Mouse (Mus musculus): ENCODE results near the gene H2afz.

H2afz gene

DNA sequence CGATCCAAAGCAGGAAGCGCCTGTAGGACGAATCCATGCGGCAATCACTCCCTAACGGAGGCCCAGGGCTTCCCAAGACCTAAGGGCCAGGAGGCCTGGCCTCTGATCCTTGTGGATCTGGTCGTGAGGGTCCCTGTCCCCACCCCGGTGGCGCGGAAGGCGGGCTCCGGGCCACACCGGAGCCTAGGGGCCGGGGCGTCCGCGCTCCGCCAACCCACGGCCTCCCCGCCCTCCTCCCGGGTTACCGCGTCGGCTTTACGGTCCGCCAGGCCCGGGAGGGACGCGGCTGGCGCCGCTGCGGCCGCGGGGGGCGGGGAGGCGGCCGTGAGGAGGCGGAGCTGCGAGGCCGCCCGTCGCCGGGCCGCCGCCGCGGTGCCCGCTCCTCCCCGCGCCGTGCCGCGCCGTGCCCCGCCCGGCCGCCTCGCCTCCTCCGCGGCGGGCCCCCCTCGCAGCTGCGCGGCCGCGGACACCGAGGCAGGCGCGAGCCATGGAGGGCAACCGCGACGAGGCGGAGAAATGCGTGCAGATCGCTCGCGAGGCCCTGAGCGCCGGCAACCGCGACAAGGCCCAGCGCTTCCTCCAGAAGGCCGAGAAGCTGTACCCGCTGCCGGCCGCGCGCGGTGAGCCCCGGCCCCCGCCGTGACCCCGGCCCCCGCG lies 3.3 kb downstream of the H2afz start, which contains the start of gene Dnajb14:
Dnajb14 (plus strand) TSS at position 239 of the 657 bp plus-strand sequence.
- Histone ChIP-seq H3K4me3 (replicated peaks; ENCODE audit: low read length) (peak within 1 kb of the TSS; percentile 82), H3K27me3 (ENCODE audit: insufficient read depth, low read length) (no peaks in the 10 kb centered on the region), H3K9me3 (ENCODE audit: low read length) (no peaks in the 10 kb centered on the region), H3K36me3 (ENCODE audit: insufficient read depth, low read length) (peaks cover 20% of the 10 kb centered on the region), H3K4me1 (replicated peaks; ENCODE audit: low read depth, low read length) (peaks cover 25% of the 10 kb centered on the region)
- TF ChIP-seq CTCF (conservative IDR thresholded peaks at IDR 0.05; ENCODE audit: low read length), result no peak
- TF ChIP-seq POU5F1 (IDR thresholded peaks at IDR 0.05; ENCODE audit: borderline replicate concordance, low read length), result no peak
- TF ChIP-seq NANOG (IDR thresholded peaks at IDR 0.05; ENCODE audit: borderline replicate concordance, low read length), result no peak

DNA sequence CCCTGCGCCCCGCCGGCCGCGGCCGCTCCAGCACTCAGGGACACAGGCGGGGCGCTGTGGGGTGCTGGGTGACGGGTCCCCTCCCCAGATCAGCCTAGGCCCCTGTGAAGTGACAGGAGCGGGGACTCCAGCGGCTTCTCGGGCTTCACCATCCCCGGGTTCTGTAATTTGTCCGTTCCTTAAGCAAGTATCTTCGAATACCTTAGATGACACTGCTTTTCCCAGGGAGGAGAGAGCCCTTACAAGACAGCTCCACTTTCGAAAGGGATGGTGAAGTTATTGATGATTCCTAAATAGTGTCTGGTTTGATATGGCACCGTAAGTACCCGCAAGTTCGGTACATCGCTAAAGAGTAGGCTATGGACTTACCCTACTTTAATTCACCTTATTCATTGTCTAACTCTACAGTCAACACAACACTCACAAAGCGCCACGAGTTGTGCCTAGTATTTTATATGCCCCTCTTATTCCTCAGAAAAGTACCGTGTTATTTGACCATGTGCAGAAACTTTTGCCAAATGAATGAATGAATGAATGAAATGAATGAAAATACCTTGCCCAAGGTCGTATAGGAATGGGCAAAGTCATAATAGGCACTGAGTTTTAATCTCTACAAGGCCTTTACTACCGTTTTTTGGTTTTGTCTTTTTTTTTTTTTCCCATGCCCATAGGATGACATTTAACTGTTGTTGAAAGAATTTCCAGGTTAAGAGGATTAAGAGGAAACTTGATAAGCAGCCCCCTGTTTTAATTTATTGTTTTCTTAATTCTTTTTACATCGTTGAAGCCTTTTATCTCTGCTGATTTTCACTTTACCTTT lies 4.0 kb downstream of the H2afz start:
- Histone ChIP-seq H3K4me3 (replicated peaks; ENCODE audit: low read length) (peak overlapping the region; percentile 82), H3K36me3 (ENCODE audit: insufficient read depth, low read length) (peaks cover 20% of the 10 kb centered on the region), H3K9me3 (ENCODE audit: low read length) (no peaks in the 10 kb centered on the region), H3K27me3 (ENCODE audit: insufficient read depth, low read length) (no peaks in the 10 kb centered on the region), H3K4me1 (replicated peaks; ENCODE audit: low read depth, low read length) (peaks cover 18% of the 10 kb centered on the region)
- TF ChIP-seq POU5F1 (IDR thresholded peaks at IDR 0.05; ENCODE audit: borderline replicate concordance, low read length), result no peak
- no peak for TF ChIP-seq CTCF (conservative IDR thresholded peaks at IDR 0.05; ENCODE audit: low read length)
- TF ChIP-seq NANOG (IDR thresholded peaks at IDR 0.05; ENCODE audit: borderline replicate concordance, low read length), result no peak

DNA sequence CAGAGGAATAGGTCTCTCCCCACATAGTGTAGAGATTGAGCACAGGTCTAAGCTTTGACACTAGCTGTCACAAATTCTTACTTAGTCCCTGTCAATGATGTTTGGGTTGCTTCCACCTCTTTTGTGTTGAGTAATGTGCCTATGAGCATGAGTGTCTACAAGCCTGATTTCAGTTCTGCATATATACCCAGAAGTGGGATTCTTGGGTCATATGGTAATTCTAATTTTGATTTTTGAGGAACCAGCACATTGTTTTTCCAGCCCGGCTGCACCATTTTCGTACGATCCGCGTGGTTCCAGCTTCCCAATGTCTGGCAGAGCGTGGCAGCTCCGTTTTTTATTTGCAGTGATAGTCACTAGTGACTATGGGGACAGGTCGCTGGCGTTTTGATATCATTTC lies 5.1 kb downstream of the H2afz start:
- Histone ChIP-seq H3K4me3 (replicated peaks; ENCODE audit: low read length) (no peak overlapping the region), H3K36me3 (ENCODE audit: insufficient read depth, low read length) (peaks cover 20% of the 10 kb centered on the region), H3K27me3 (ENCODE audit: insufficient read depth, low read length) (no peaks in the 10 kb centered on the region), H3K9me3 (ENCODE audit: low read length) (no peaks in the 10 kb centered on the region), H3K4me1 (replicated peaks; ENCODE audit: low read depth, low read length) (peaks cover 16% of the 10 kb centered on the region)
- TF ChIP-seq POU5F1 (IDR thresholded peaks at IDR 0.05; ENCODE audit: borderline replicate concordance, low read length), result no peak
- no peak for TF ChIP-seq CTCF (conservative IDR thresholded peaks at IDR 0.05; ENCODE audit: low read length)
- no peak for TF ChIP-seq NANOG (IDR thresholded peaks at IDR 0.05; ENCODE audit: borderline replicate concordance, low read length)

- H3K27me3 ChIP-seq (ENCODE audit: insufficient read depth, low read length), result no peaks in the 10 kb centered on the region
- H3K9me3 ChIP-seq (ENCODE audit: low read length), result no peaks in the 10 kb centered on the region
- 0 out of 2 replicates have a peak, but pooled peaks cover 5% of the 10 kb centered on the region for H3K36me3 ChIP-seq (ENCODE audit: insufficient read depth, low read length)
- H3K4me3 ChIP-seq (replicated peaks; ENCODE audit: low read length), result no peak overlapping the region
- H3K4me1 ChIP-seq (replicated peaks; ENCODE audit: low read depth, low read length), result peaks cover 16% of the 10 kb centered on the region
- TF ChIP-seq CTCF (conservative IDR thresholded peaks at IDR 0.05; ENCODE audit: low read length) (no peak), POU5F1 (IDR thresholded peaks at IDR 0.05; ENCODE audit: borderline replicate concordance, low read length) (no peak), NANOG (IDR thresholded peaks at IDR 0.05; ENCODE audit: borderline replicate concordance, low read length) (no peak)
These were observed 15.0 kb downstream of the H2afz start for GRCm38 (mm10) chr3:137879313-137879712.

GRCm38 (mm10) chr3:137880109-137880748 lies 15.9 kb downstream of the H2afz start:
- Histone ChIP-seq H3K4me1 (replicated peaks; ENCODE audit: low read depth, low read length) (peaks cover 22% of the 10 kb centered on the region), H3K9me3 (ENCODE audit: low read length) (no peaks in the 10 kb centered on the region), H3K36me3 (ENCODE audit: insufficient read depth, low read length) (0 out of 2 replicates have a peak, but pooled peaks cover 5% of the 10 kb centered on the region), H3K27me3 (ENCODE audit: insufficient read depth, low read length) (no peaks in the 10 kb centered on the region), H3K4me3 (replicated peaks; ENCODE audit: low read length) (no peak overlapping the region)
- TF ChIP-seq POU5F1 (IDR thresholded peaks at IDR 0.05; ENCODE audit: borderline replicate concordance, low read length) (no peak), CTCF (conservative IDR thresholded peaks at IDR 0.05; ENCODE audit: low read length) (no peak), NANOG (IDR thresholded peaks at IDR 0.05; ENCODE audit: borderline replicate concordance, low read length) (no peak)

DNA sequence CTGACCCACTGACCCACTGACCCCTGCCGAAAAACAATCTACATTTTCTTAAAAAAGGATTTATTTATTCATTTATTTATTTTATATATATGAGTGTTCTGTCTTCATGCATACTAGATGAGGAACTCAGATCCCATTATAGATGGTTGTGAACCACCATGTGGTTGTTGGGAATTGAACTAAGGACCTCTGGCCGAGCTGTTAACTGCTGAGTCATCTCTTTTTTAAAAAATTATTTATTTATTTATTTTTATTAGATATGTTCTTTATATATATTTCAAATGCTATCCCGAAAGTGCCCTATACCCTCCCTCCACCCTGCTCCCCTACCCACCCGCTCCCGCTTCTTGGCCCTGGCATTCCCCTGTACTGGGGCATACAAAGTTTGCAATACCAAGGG lies 16.8 kb downstream of the H2afz start:
- Histone ChIP-seq H3K4me1 (replicated peaks; ENCODE audit: low read depth, low read length) (peaks cover 23% of the 10 kb centered on the region), H3K36me3 (ENCODE audit: insufficient read depth, low read length) (0 out of 2 replicates have a peak, but pooled peaks cover 5% of the 10 kb centered on the region), H3K9me3 (ENCODE audit: low read length) (no peaks in the 10 kb centered on the region), H3K4me3 (replicated peaks; ENCODE audit: low read length) (no peak overlapping the region), H3K27me3 (ENCODE audit: insufficient read depth, low read length) (no peaks in the 10 kb centered on the region)
- TF ChIP-seq POU5F1 (IDR thresholded peaks at IDR 0.05; ENCODE audit: borderline replicate concordance, low read length) (no peak), NANOG (IDR thresholded peaks at IDR 0.05; ENCODE audit: borderline replicate concordance, low read length) (no peak), CTCF (conservative IDR thresholded peaks at IDR 0.05; ENCODE audit: low read length) (no peak)

GRCm38 (mm10) chr3:137887961-137888360 lies 23.7 kb downstream of the H2afz start:
- TF ChIP-seq CTCF (conservative IDR thresholded peaks at IDR 0.05; ENCODE audit: low read length) (no peak), NANOG (IDR thresholded peaks at IDR 0.05; ENCODE audit: borderline replicate concordance, low read length) (no peak), POU5F1 (IDR thresholded peaks at IDR 0.05; ENCODE audit: borderline replicate concordance, low read length) (no peak)
- Histone ChIP-seq H3K36me3 (ENCODE audit: insufficient read depth, low read length) (0 out of 2 replicates have a peak, but pooled peaks cover 8% of the 10 kb centered on the region), H3K9me3 (ENCODE audit: low read length) (no peaks in the 10 kb centered on the region), H3K4me3 (replicated peaks; ENCODE audit: low read length) (no peak overlapping the region; the same call in 1 of the 2 replicates), H3K27me3 (ENCODE audit: insufficient read depth, low read length) (no peaks in the 10 kb centered on the region), H3K4me1 (replicated peaks; ENCODE audit: low read depth, low read length) (peaks cover 37% of the 10 kb centered on the region)

DNA sequence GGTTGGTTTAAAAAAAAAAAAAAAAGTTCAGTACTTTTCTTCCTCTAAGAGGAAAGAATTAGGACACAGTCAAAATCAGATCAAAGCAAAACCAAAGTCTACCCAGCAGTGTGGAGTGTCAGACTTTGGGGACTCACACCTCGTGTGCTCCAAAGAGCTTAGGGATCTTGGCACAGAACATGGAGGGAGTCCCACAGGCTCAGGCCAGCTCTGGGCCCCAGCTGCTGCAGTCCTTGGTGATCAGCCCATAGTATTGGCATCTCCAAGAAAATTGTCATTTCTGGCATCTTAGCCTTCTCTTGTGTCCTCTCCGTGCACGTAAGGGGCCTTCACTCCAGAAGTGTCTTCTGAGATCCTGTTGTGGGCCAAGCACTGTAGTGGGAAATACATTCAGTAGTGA lies 26.8 kb downstream of the H2afz start:
- Histone ChIP-seq H3K4me1 (replicated peaks; ENCODE audit: low read depth, low read length) (peaks cover 30% of the 10 kb centered on the region), H3K27me3 (ENCODE audit: insufficient read depth, low read length) (no peaks in the 10 kb centered on the region), H3K4me3 (replicated peaks; ENCODE audit: low read length) (no peak overlapping the region), H3K9me3 (ENCODE audit: low read length) (no peaks in the 10 kb centered on the region), H3K36me3 (ENCODE audit: insufficient read depth, low read length) (0 out of 2 replicates have a peak, but pooled peaks cover 8% of the 10 kb centered on the region)
- TF ChIP-seq POU5F1 (IDR thresholded peaks at IDR 0.05; ENCODE audit: borderline replicate concordance, low read length), result no peak
- no peak for TF ChIP-seq CTCF (conservative IDR thresholded peaks at IDR 0.05; ENCODE audit: low read length)
- TF ChIP-seq NANOG (IDR thresholded peaks at IDR 0.05; ENCODE audit: borderline replicate concordance, low read length), result no peak

All from E14TG2a.4 (cell line).